Mouse (Mus musculus) heart, adult 9 months (tissue): Measurements from ENCODE around the gene Gm10645.

ENCODE experiments used
- DNase-seq, 2 experiments: peaks; one replicate each; pipeline ENCODE4 v3.0.0; 2022; ENCODE audit warnings: low spot score in 2 of 2

Gene Gm10645

GRCm38 (mm10) chr8:83169127-83169526 lies 3.2 kb upstream of the Gm10645 start:
- DNase-seq: no peak

DNA sequence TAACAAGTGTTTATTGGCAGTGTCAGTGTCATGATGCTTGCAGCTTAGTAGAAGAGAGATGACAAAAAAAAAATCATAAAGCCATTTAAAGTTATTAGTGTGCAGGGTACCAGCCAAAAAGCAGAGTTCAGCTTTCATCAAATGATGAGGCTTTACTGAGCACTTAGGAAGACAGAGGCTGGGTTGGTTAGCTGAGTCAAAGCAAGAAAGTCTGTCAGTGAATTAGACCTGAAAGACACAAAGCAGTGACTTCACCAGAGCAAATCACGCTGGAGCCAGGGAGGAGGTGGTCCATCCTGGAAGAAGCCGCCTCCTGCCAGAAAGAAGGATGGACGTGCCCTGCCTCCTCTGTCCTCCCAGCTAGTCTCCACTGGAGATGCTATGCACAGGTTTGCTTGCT lies 2.0 kb upstream of the Gm10645 start:
- DNase-seq: no peak

DNA sequence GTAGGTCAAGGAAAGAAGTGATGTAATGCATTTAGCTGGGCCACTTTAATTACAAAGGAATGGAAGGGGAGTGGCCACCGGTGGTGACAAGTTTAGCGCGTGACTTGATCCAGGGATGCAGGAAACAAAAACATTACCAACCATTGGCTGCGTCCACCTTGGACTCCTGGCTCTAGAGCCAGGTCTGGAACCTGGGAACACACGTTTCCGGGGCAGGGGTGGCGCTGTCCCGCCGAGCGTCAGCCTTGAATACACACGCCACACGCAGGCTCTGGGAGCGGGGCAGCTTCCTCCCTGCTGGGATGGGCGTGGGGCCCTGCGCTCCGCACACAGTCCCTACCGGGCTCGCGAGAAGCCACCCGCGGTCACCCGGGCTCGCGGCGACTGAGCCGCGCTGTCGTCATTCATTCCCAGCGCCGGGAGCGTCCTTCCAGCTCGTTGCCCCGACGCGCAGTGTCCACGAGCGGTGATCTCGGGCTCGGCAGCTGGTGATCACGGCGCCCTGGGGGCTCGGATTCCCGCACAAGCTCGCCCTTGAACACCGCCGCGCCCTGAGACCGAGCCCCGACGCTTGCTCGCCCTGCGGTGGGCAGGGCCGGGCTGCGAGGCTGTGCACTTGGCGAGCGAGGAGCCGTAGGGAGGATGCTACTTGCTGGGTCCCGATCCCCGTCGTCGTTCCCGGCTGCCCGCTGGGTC lies 587 bp downstream of the Gm10645 start, which contains the start of gene Tbc1d9:
Tbc1d9 (plus strand) TSS at position 118 of the 696 bp plus-strand sequence.
- peak; percentile 47 to 66 for DNase-seq

- DNase-seq: no peak
These were observed 5.4 kb downstream of the Gm10645 start for GRCm38 (mm10) chr8:83160613-83161012.

DNA sequence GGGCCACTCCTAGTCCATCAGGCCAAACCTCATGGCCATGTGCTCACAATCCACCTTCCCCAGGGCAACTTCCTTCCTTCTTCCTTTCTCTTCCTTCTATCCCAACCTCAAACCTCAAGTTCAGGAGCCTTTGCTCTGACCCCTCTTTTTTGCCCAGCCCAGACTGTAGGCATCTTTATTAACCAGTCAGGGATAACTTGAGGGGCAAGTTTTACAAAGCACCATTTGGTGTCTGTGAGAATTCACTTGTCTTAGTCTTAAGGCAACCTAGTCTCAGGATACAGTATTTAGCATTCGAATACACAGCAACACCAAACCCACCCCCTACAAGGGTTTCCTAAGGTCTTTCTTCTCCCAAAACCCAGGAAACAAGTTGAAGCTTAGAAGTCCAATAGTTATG lies 6.4 kb downstream of the Gm10645 start:
- DNase-seq: no peak

GRCm38 (mm10) chr8:83158971-83159370 lies 7.0 kb downstream of the Gm10645 start:
- DNase-seq: no peak

GRCm38 (mm10) chr8:83155110-83155509 lies 10.9 kb downstream of the Gm10645 start:
- DNase-seq: no peak

- no peak for DNase-seq
These were observed 13.5 kb downstream of the Gm10645 start for GRCm38 (mm10) chr8:83152470-83152869.

DNA sequence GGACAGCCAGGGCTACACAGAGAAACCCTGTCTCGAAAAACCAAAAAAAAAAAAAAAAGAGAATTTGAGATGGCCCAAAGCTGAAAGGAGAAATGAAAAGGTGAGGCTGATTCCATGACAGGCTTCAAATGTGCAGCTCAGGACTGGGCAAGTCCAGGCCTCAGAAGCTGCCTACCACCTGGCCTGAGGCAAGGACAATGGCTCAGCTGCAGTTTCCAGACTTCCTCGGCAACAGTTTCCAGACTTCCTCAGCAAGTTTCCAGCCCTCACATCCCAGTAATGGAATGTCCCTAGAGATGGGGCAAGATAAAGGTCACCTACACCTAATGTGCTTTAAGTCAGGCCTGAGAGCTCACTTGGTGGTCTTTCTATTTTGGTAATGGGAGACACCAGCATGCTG lies 13.9 kb downstream of the Gm10645 start:
- DNase-seq: no peak

- no peak for DNase-seq
These were observed 16.8 kb downstream of the Gm10645 start for GRCm38 (mm10) chr8:83149124-83149523.

DNA sequence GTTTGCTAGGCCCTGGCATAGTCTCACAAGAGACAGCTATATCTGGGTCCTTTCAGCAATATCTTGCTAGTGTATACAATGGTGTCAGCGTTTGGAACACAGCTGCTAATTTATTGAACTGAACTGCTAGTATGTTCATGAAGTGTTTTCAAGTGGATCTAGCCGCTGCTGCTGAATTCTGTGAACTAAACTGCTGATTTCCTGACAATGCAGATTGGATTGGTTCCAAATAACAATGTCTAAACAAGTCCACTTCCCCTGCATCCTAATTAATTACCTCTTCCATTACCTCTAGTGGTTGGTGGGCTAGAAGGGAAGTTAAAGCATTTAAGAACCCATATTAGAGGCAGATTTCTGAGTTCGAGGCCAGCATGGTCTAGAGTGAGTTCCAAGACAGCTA lies 20.5 kb downstream of the Gm10645 start:
- no peak for DNase-seq

- no peak for DNase-seq
These were observed 21.4 kb downstream of the Gm10645 start for GRCm38 (mm10) chr8:83144601-83145000.

- DNase-seq: peak in 1 of 2 experiments; percentile 7
These were observed 24.6 kb downstream of the Gm10645 start for GRCm38 (mm10) chr8:83141358-83141757.

- DNase-seq: peak in 1 of 2 experiments; percentile 24
These were observed 25.3 kb downstream of the Gm10645 start for GRCm38 (mm10) chr8:83140701-83141111.

GRCm38 (mm10) chr8:83140068-83140467 lies 25.9 kb downstream of the Gm10645 start:
- DNase-seq: peak in 1 of 2 experiments; percentile 39

- DNase-seq: no peak
These were observed 30.9 kb downstream of the Gm10645 start for GRCm38 (mm10) chr8:83135086-83135485.
